Mouse (Mus musculus): ENCODE data around the gene Rnase10. TPM values are rescaled to one million over a fixed set of nuclear protein-coding genes. Genes with fewer than 3 reads are reported as not detected.

The Rnase10 gene
- polyA plus RNA-seq, 1 experiment from 2014 or later = 0.09 TPM

DNA sequence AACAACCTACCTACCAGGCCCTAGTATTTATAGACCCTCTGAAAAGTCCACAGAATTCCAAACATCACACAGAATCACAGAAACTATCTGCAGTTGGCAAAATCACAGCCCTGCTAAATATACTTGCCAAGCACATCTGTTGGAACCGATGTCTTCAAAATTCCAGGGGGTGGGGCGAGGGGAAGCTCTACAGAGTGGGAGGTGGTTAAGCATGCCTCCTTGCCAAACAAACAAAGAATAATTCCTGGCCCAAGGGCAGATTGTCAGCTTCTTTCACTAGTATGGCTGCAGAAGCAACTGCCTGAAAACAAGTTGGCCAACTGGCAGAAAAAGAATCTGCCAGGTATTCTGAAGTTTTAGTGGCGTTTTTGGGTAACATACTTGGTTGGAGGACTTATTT is 9.7 kb downstream of the Rnase10 start:
- no peak overlapping the region for H3K27ac ChIP-seq
- no peaks in the 10 kb centered on the region for H3K27me3 ChIP-seq
- no peak overlapping the region for H3K9ac ChIP-seq
- H3K4me1 ChIP-seq = no peaks in the 10 kb centered on the region
- H3K9me3 ChIP-seq = no peaks in the 10 kb centered on the region
- 47% methylated on average over 3 of the region's 3 CpGs for WGBS
- no peaks in the 10 kb centered on the region for H3K36me3 ChIP-seq
- no peak overlapping the region for H3K4me2 ChIP-seq
- no peak overlapping the region for H3K4me3 ChIP-seq
- no peak for ATAC-seq (ENCODE audit: insufficient number of reproducible peaks, low FRiP score, low TSS enrichment, low read depth)

- ATAC-seq (ENCODE audit: insufficient number of reproducible peaks, low FRiP score, low TSS enrichment, low read depth) = no peak
- H3K4me2 ChIP-seq = no peak overlapping the region
- H3K9me3 ChIP-seq = no peaks in the 10 kb centered on the region
- 72% methylated on average over 4 of the region's 4 CpGs for WGBS
- no peak overlapping the region for H3K9ac ChIP-seq
- no peak overlapping the region for H3K4me3 ChIP-seq
- no peaks in the 10 kb centered on the region for H3K4me1 ChIP-seq
- no peaks in the 10 kb centered on the region for H3K36me3 ChIP-seq
- H3K27ac ChIP-seq = no peak overlapping the region
- no peaks in the 10 kb centered on the region for H3K27me3 ChIP-seq
These were observed 15.9 kb downstream of the Rnase10 start for GRCm38 (mm10) chr14:51023457-51023856.

DNA sequence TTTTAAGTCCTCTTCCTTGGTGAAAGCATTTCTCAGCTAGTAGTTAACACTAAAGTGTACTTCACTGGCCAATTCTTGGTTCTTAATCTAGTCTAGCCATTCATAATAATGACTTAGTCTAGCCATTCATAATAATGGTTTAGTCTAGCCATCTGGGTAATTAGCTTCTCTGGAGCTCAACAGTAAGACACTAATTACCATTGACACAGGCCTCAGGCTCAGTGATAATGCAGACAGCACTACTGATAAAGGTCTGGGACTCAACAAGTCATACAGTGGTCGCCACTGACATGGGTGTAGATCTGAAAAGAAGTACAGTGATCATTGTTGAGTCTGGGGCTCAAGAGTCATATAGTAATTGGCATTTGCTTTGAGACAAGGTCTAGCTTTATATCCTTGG is 17.3 kb downstream of the Rnase10 start:
- Histone ChIP-seq H3K9me3 (no peaks in the 10 kb centered on the region), H3K4me3 (no peak overlapping the region), H3K4me1 (no peaks in the 10 kb centered on the region), H3K36me3 (no peaks in the 10 kb centered on the region), H3K9ac (no peak overlapping the region), H3K4me2 (no peak overlapping the region), H3K27ac (no peak overlapping the region), H3K27me3 (no peaks in the 10 kb centered on the region)
- ATAC-seq (ENCODE audit: insufficient number of reproducible peaks, low FRiP score, low TSS enrichment, low read depth) = no peak
- 89% methylated on average over 1 of the region's 1 CpGs for WGBS

DNA sequence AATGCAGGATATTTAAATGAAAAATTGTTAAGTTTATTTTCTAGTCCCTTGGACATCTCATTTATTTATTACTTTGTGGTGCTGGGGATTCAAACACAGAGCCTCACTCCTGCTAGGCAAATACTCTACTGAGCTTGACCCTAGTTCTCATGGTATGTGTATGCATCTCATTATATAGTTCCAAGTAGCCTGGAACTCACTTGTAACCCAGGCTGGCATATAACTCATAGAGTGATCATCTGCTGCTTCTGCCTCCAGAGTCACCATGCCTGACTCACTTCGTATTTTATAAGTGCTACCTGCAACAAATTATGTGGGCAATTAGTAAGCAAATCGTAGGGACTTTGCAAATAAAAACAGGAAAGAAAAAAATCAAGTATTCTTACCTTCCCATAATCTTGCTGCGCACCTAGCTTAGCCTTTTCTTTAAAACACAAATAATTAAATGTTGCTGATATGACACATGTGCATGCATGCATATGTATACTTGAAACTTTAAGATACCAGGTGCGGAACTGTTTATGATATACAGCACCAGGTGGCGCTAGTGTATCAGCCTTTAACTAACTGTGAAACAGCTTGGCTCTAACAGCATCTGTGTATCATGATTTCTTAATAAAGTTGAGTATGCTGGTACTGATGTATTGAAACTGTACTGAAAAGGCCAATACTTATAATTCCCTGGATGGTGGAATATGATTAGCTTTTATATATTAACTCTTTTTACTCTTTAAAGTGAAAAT is 19.0 kb downstream of the Rnase10 start:
- 27% methylated on average over 5 of the region's 5 CpGs for WGBS
- H3K4me2 ChIP-seq = no peak overlapping the region
- no peaks in the 10 kb centered on the region for H3K9me3 ChIP-seq
- H3K27me3 ChIP-seq = no peaks in the 10 kb centered on the region
- H3K4me3 ChIP-seq = no peak overlapping the region
- no peaks in the 10 kb centered on the region for H3K36me3 ChIP-seq
- ATAC-seq (ENCODE audit: insufficient number of reproducible peaks, low FRiP score, low TSS enrichment, low read depth) = no peak
- H3K27ac ChIP-seq = no peak overlapping the region
- H3K9ac ChIP-seq = no peak overlapping the region
- H3K4me1 ChIP-seq = no peaks in the 10 kb centered on the region

- no peaks in the 10 kb centered on the region for H3K4me1 ChIP-seq
- H3K27ac ChIP-seq = no peak overlapping the region
- H3K4me2 ChIP-seq = no peak overlapping the region
- 48% methylated on average over 3 of the region's 3 CpGs for WGBS
- H3K4me3 ChIP-seq = no peak overlapping the region
- ATAC-seq (ENCODE audit: insufficient number of reproducible peaks, low FRiP score, low TSS enrichment, low read depth) = no peak
- no peaks in the 10 kb centered on the region for H3K36me3 ChIP-seq
- H3K27me3 ChIP-seq = no peaks in the 10 kb centered on the region
- H3K9me3 ChIP-seq = no peaks in the 10 kb centered on the region
- H3K9ac ChIP-seq = no peak overlapping the region
These were observed 20.0 kb downstream of the Rnase10 start for GRCm38 (mm10) chr14:51027387-51028155.

GRCm38 (mm10) chr14:51035206-51035605 is 27.7 kb downstream of the Rnase10 start:
- Histone ChIP-seq H3K9me3 (no peaks in the 10 kb centered on the region), H3K36me3 (no peaks in the 10 kb centered on the region), H3K4me1 (no peaks in the 10 kb centered on the region), H3K4me3 (no peak overlapping the region), H3K9ac (no peak overlapping the region), H3K27me3 (no peaks in the 10 kb centered on the region), H3K4me2 (no peak overlapping the region), H3K27ac (no peak overlapping the region)
- WGBS = 29% methylated on average over 1 of the region's 1 CpGs
- no peak for ATAC-seq (ENCODE audit: insufficient number of reproducible peaks, low FRiP score, low TSS enrichment, low read depth)

DNA sequence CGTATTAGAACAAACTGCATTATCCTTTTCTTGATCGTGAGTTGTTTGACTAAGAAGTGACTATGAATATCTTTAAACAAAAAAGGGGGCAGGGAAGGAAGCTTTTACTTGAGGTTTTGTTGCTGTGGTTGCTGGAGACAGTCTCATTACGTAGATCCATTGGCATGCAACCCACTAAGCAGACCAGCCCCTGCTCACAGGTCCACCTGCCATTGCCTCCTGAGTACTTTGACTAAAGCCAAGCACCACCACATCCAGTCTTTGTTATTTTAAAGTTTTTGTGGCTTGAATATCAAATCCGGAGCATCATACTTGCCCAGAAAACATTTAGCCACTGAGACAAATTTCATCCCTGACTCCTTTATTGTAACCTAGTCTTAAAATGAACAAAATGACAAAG is 28.7 kb downstream of the Rnase10 start:
- no peaks in the 10 kb centered on the region for H3K9me3 ChIP-seq
- no peak for ATAC-seq (ENCODE audit: insufficient number of reproducible peaks, low FRiP score, low TSS enrichment, low read depth)
- H3K4me2 ChIP-seq = no peak overlapping the region
- no peaks in the 10 kb centered on the region for H3K36me3 ChIP-seq
- no peak overlapping the region for H3K27ac ChIP-seq
- no peaks in the 10 kb centered on the region for H3K27me3 ChIP-seq
- H3K4me3 ChIP-seq = no peak overlapping the region
- H3K9ac ChIP-seq = no peak overlapping the region
- no peaks in the 10 kb centered on the region for H3K4me1 ChIP-seq
- WGBS = 86% methylated on average over 4 of the region's 4 CpGs

GRCm38 (mm10) chr14:51041769-51042168 is 34.2 kb downstream of the Rnase10 start, which contains the start of gene Rnase9:
Gene Rnase9 (minus strand): TSS chr14:51041869.
- H3K27ac ChIP-seq = no peak within 1 kb of the TSS
- no peaks in the 10 kb centered on the region for H3K27me3 ChIP-seq
- no peaks in the 10 kb centered on the region for H3K4me1 ChIP-seq
- no peak within 1 kb of the TSS for H3K4me3 ChIP-seq
- H3K9ac ChIP-seq = no peak within 1 kb of the TSS
- no peaks in the 10 kb centered on the region for H3K36me3 ChIP-seq
- no peaks in the 10 kb centered on the region for H3K9me3 ChIP-seq
- H3K4me2 ChIP-seq = no peak within 1 kb of the TSS
- 71% methylated on average over 6 of the region's 6 CpGs for WGBS
- no peak for ATAC-seq (ENCODE audit: insufficient number of reproducible peaks, low FRiP score, low TSS enrichment, low read depth)

- Histone ChIP-seq H3K4me3 (no peak overlapping the region), H3K9me3 (no peaks in the 10 kb centered on the region), H3K27ac (no peak overlapping the region), H3K4me1 (no peaks in the 10 kb centered on the region), H3K27me3 (no peaks in the 10 kb centered on the region), H3K9ac (no peak overlapping the region), H3K36me3 (no peaks in the 10 kb centered on the region), H3K4me2 (no peak overlapping the region)
- ATAC-seq (ENCODE audit: insufficient number of reproducible peaks, low FRiP score, low TSS enrichment, low read depth) = no peak
- 48% methylated on average over 5 of the region's 5 CpGs for WGBS
These were observed 40.3 kb downstream of the Rnase10 start for GRCm38 (mm10) chr14:51047846-51048245.

DNA sequence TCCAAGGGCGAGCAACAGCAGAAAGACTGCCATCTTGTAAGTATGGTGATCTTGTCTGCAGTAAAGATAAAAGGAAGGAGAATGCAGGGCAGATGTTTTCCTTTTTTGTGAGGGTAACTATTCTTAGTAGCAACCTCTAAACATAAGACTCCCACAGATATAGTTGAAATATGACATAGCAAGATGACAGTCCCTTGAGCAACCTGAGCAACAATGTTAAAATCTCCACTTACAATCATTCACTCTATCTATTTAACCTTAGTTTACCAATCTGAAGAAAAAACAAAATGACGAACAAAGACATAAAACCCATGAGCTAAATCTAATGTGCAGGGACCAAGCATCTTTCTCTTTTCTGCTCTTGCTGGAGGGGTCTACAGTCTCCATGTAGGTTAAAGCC is 42.5 kb downstream of the Rnase10 start, which contains the start of gene Rnase11:
Gene Rnase11, minus strand, starts transcription at position 101 of the 400 bp plus-strand sequence.
- no peaks in the 10 kb centered on the region for H3K27me3 ChIP-seq
- WGBS = 73% methylated on average over 2 of the region's 2 CpGs
- no peak for ATAC-seq (ENCODE audit: insufficient number of reproducible peaks, low FRiP score, low TSS enrichment, low read depth)

GRCm38 (mm10) chr14:51051941-51052340 is 44.4 kb downstream of the Rnase10 start:
- Histone ChIP-seq H3K4me1 (peaks cover 3% of the 10 kb centered on the region; the same call in 1 of the 2 replicates), H3K4me3 (no peak overlapping the region), H3K36me3 (no peaks in the 10 kb centered on the region), H3K9me3 (no peaks in the 10 kb centered on the region), H3K9ac (no peak overlapping the region), H3K27ac (no peak overlapping the region), H3K4me2 (no peak overlapping the region), H3K27me3 (no peaks in the 10 kb centered on the region)
- no peak for ATAC-seq (ENCODE audit: insufficient number of reproducible peaks, low FRiP score, low TSS enrichment, low read depth)
- WGBS = 51% methylated on average over 5 of the region's 5 CpGs

More for the DNA sequence above, 42.5 kb downstream of the Rnase10 start, which contains the start of gene Rnase11:
- Histone ChIP-seq H3K9ac (no peak within 1 kb of the TSS), H3K4me2 (no peak within 1 kb of the TSS), H3K4me3 (no peak within 1 kb of the TSS), H3K4me1 (peaks cover 3% of the 10 kb centered on the region; the same call in 1 of the 2 replicates), H3K9me3 (no peaks in the 10 kb centered on the region), H3K36me3 (no peaks in the 10 kb centered on the region), H3K27ac (no peak within 1 kb of the TSS)

- ATAC-seq (ENCODE audit: insufficient number of reproducible peaks, low FRiP score, low TSS enrichment, low read depth) = no peak
These were observed 45.6 kb downstream of the Rnase10 start for GRCm38 (mm10) chr14:51053176-51053575.

More at GRCm38 (mm10) chr14:51053176-51053575, 45.6 kb downstream of the Rnase10 start:
- Histone ChIP-seq H3K4me2 (no peak overlapping the region), H3K9ac (no peak overlapping the region), H3K9me3 (no peaks in the 10 kb centered on the region), H3K4me3 (no peak overlapping the region), H3K27me3 (no peaks in the 10 kb centered on the region), H3K27ac (no peak overlapping the region), H3K4me1 (peaks cover 3% of the 10 kb centered on the region; the same call in 1 of the 2 replicates), H3K36me3 (no peaks in the 10 kb centered on the region)
- 34% methylated on average over 5 of the region's 5 CpGs for WGBS
